Mouse (Mus musculus) olfactory bulb, adult 2 months (tissue): ENCODE results near the gene Lrrc40.

Source experiments
- CTCF ChIP-seq: fragments of 200-500 bp; IDR thresholded peaks from 2 replicates; pipeline ENCODE4 v1.5.1; 2012; ENCODE audit warnings: low read depth, mild to moderate bottlenecking, low read length, moderate library complexity; ENCODE audit not compliant: insufficient read depth
- POLR2A ChIP-seq: fragments of 200-500 bp; IDR thresholded peaks from 2 replicates; pipeline ENCODE4 v1.6.1; 2012; ENCODE audit warnings: mild to moderate bottlenecking, low read depth, low read length, moderate library complexity; ENCODE audit not compliant: insufficient read depth

- no peak for TF ChIP-seq CTCF
- TF ChIP-seq POLR2A = no peak
Measured at GRCm38 (mm10) chr3:158061811-158062523, 25.5 kb downstream of the Lrrc40 start.
